Mouse (Mus musculus) embryonic facial prominence, embryonic 13.5 days (tissue): ENCODE measurements around the gene Enah. TPM values are rescaled to one million over a fixed set of nuclear protein-coding genes. Genes with fewer than 3 reads are reported as not detected.

Experiments used
- ATAC-seq: fragments of 200-750 bp; cut with Nextera tagmentation; 2 replicates; pipeline ENCODE4 v1.8.0; 2017; ENCODE audit warnings: low read depth; ENCODE audit not compliant: insufficient number of reproducible peaks, insufficient read depth, low FRiP score, low TSS enrichment
- H3K27ac ChIP-seq: fragments of 300-500 bp; sonication (generic); 2 replicates; pipeline ENCODE4 v1.5.1; 2015; ENCODE audit warnings: moderate library complexity, mild to moderate bottlenecking, inconsistent platforms
- H3K27me3 ChIP-seq: fragments of 300-500 bp; sonication (generic); 2 replicates; pipeline ENCODE4 v1.6.1; 2015; ENCODE audit warnings: mild to moderate bottlenecking, inconsistent platforms
- H3K36me3 ChIP-seq: fragments of 300-500 bp; sonication (generic); 2 replicates; pipeline ENCODE4 v1.6.1; 2015; ENCODE audit warnings: mild to moderate bottlenecking, inconsistent platforms
- H3K4me1 ChIP-seq: fragments of 300-500 bp; sonication (generic); 2 replicates; pipeline ENCODE4 v1.6.1; 2015; ENCODE audit warnings: inconsistent platforms
- H3K4me2 ChIP-seq: fragments of 300-500 bp; sonication (generic); 2 replicates; pipeline ENCODE4 v1.6.1; 2015; ENCODE audit warnings: moderate library complexity, mild to moderate bottlenecking, inconsistent platforms
- H3K4me3 ChIP-seq: fragments of 300-500 bp; sonication (generic); 2 replicates; pipeline ENCODE4 v1.5.1; 2015; ENCODE audit warnings: mild to moderate bottlenecking, inconsistent platforms
- H3K9ac ChIP-seq: fragments of 300-500 bp; sonication (generic); 2 replicates; pipeline ENCODE4 v1.6.1; 2015; ENCODE audit warnings: mild to moderate bottlenecking, inconsistent platforms
- H3K9me3 ChIP-seq: fragments of 300-500 bp; sonication (generic); 2 replicates; pipeline ENCODE4 v1.6.1; 2016; ENCODE audit warnings: inconsistent platforms
- WGBS: fragments of 180-500 bp; shearing (Covaris S2); methylation state at CpG from one replicate; pipeline ENCODE4 v1.1.7; 2015; ENCODE audit warnings: mixed read lengths; 5-methylcytosine and 5-hydroxymethylcytosine counted together
- polyA plus RNA-seq: library from polyadenylated mRNA; unstranded; fragments of >200 nt; fragmentation: Nextera tagmentation; extraction: Ambion mirVana; gene quantifications from 2 replicates; pipeline ENCODE4 v1.2.1, GENCODE M21; 2015

Enah gene
- polyA plus RNA-seq, 1 experiment from 2014 or later: 28.0 TPM

DNA sequence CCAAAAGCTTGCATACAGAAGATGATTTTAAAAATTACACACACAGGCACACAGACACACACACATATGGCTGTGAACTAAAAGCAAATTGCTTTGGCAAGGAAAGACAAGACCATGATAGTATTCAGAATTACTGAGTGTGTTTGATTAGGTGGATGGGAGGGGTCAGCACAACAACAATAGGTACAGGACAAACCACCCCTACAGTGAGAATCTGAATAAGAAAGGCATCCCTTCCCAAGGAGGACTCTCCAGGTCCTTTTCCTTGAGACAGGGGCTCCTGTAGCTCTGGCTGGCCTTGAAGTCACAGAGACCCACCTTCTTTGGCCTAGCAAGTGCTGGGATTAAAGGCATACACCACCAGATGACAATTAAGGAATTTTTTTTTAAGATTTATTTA lies 66.2 kb downstream of the Enah start:
- Histone ChIP-seq H3K9me3 (no peaks in the 10 kb centered on the region), H3K36me3 (peaks cover 14% of the 10 kb centered on the region)
- ATAC-seq: no peak

DNA sequence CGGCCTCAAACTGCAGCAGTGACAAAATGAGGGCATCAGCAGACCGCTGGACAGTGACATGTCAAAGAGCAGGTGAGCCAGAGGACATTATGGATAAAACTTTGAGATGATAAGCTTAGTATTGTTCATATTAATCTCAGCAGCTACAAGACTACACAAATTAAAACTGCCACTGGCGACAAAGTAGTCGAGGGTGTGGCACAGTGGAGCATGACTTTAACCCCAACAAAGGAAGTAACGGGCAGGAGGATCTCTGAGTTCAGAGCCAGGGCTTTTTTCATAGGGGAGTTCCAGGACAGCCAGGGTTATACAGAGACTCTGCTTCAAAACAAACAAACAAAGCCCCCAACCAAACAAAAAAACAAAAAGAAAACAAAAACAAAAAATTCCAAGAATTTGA lies 68.5 kb downstream of the Enah start:
- H3K4me3 ChIP-seq: no peak overlapping the region
- H3K9me3 ChIP-seq: no peaks in the 10 kb centered on the region
- 81% methylated on average over 5 of the region's 5 CpGs for WGBS
- H3K4me2 ChIP-seq: no peak overlapping the region
- no peak overlapping the region for H3K27ac ChIP-seq
- H3K4me1 ChIP-seq: no peaks in the 10 kb centered on the region
- H3K36me3 ChIP-seq: peaks cover 11% of the 10 kb centered on the region
- ATAC-seq: no peak
- H3K9ac ChIP-seq: no peak overlapping the region
- H3K27me3 ChIP-seq: no peaks in the 10 kb centered on the region

More for the DNA sequence above, 66.2 kb downstream of the Enah start:
- Histone ChIP-seq H3K9ac (no peak overlapping the region), H3K27me3 (no peaks in the 10 kb centered on the region), H3K4me2 (no peak overlapping the region), H3K27ac (no peak overlapping the region), H3K4me1 (no peaks in the 10 kb centered on the region), H3K4me3 (no peak overlapping the region)

DNA sequence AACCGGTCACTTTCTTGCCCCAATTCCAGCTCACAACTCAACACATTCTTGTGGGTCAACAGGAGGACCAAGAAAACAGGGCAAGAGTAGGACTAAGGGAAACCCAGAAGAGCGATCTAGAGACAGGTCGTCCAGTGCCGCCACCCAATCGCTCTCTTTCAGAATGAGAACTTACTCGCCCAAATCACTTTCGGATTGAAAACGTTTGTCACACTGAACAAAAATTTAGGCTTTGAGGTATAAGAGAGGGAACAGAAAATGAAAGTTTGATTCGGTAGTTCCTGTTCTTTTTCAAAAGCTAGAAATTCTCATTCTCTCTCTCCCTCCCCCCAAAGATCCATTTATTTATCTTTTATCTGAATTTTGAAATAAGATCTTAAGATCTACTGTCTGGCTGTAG lies 69.1 kb downstream of the Enah start:
- Histone ChIP-seq H3K36me3 (peaks cover 11% of the 10 kb centered on the region), H3K9me3 (no peaks in the 10 kb centered on the region), H3K4me3 (no peak overlapping the region), H3K9ac (no peak overlapping the region), H3K27ac (no peak overlapping the region), H3K4me2 (no peak overlapping the region), H3K4me1 (no peaks in the 10 kb centered on the region), H3K27me3 (no peaks in the 10 kb centered on the region)
- ATAC-seq: no peak
- WGBS: 90% methylated on average over 9 of the region's 9 CpGs

DNA sequence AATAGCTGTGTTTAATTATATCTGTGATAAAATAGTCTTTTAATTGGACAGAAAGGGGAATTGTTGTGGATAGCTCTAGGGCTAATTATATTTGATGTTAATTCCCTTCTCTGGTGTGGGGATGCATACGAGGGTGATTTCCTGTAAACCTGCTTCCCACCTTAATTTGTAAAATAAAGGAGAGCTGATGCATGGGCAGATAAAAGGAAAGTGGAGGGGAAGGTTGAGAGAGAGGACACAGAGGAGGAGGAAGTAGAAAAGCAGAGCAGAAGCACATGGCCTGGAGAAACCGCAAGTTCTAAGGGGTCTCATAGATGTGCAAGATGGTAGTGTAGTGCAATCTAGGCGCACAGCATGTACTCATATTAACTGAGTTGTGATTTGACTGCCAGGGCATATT lies 71.6 kb downstream of the Enah start:
- Histone ChIP-seq H3K27me3 (no peaks in the 10 kb centered on the region), H3K27ac (no peak overlapping the region), H3K9me3 (no peaks in the 10 kb centered on the region), H3K4me2 (no peak overlapping the region), H3K36me3 (peaks cover 11% of the 10 kb centered on the region), H3K9ac (no peak overlapping the region), H3K4me1 (no peaks in the 10 kb centered on the region), H3K4me3 (no peak overlapping the region)
- 84% methylated on average over 3 of the region's 3 CpGs for WGBS
- no peak for ATAC-seq

DNA sequence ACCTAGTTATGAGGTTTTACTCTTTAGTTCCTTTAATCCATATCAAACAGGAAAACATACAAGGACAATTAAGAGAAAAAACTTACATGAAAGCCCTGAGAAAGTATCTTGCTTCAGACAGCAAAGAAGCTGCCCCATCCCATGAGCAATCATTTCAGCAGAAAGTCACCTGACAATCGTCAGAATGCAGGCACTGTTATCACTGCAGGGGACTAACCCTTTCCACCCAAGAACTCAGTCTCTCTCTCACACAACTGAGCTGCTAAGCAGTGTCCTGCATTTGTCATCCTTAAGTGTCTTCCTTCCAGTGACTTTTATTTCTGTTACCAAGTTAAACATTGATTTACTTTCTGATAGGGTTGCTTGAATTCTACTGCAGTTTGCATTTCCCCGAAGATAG lies 82.7 kb downstream of the Enah start:
- Histone ChIP-seq H3K4me1 (peaks cover 3% of the 10 kb centered on the region; the same call in 1 of the 2 replicates), H3K9me3 (no peaks in the 10 kb centered on the region), H3K36me3 (no peaks in the 10 kb centered on the region), H3K4me2 (no peak overlapping the region), H3K27ac (no peak overlapping the region), H3K9ac (no peak overlapping the region), H3K27me3 (no peaks in the 10 kb centered on the region), H3K4me3 (no peak overlapping the region)
- ATAC-seq: no peak
- WGBS: 53% methylated on average over 2 of the region's 2 CpGs

DNA sequence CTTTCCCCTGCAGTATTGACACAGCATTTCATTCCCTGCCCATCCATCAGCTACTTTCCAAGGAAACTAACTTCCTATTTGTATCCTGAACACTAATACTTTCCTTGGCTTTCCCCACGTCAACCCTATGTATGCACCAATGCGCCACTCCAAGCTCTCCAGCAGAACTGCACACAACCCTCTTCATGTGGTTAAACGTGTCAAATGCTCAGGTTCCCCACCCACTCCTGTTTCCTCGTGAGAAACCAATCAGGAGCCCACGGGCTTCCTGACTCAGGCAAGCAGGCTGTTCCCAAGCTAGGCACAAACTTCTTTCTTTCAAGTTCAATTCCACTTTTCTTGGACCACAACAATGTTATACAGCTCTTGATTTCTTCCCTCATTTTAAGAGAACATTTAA lies 91.4 kb downstream of the Enah start:
- H3K36me3 ChIP-seq: peaks cover 23% of the 10 kb centered on the region
- 67% methylated on average over 5 of the region's 5 CpGs for WGBS
- no peaks in the 10 kb centered on the region for H3K27me3 ChIP-seq
- no peak overlapping the region for H3K4me3 ChIP-seq
- no peaks in the 10 kb centered on the region for H3K4me1 ChIP-seq
- ATAC-seq: no peak
- no peak overlapping the region for H3K27ac ChIP-seq
- no peak overlapping the region for H3K4me2 ChIP-seq
- H3K9me3 ChIP-seq: no peaks in the 10 kb centered on the region
- H3K9ac ChIP-seq: no peak overlapping the region

DNA sequence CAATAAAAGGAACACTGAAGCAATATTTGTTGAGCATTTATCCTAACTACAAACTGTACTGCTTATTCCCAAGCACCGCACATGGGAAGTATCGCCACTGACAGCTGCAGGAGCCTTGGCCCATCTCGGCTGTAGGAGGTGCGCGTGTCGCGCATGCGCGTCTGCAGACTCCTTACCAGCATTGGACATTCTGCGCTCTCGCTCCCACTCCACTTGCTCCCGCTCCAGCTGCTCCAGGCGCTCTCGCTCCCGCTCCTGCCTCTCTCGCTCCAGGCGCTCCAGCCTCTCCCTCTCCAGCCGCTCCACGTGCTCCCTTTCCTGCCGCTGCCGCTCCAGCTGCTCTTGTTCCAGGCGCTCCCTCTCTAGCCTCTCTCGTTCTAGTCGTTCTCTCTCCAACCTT lies 96.4 kb downstream of the Enah start:
- no peak for ATAC-seq
- Histone ChIP-seq H3K36me3 (peaks cover 25% of the 10 kb centered on the region), H3K4me1 (no peaks in the 10 kb centered on the region), H3K4me3 (no peak overlapping the region), H3K9ac (no peak overlapping the region), H3K27ac (no peak overlapping the region), H3K9me3 (no peaks in the 10 kb centered on the region), H3K27me3 (no peaks in the 10 kb centered on the region), H3K4me2 (no peak overlapping the region)
- 80% methylated on average over 24 of the region's 24 CpGs for WGBS

DNA sequence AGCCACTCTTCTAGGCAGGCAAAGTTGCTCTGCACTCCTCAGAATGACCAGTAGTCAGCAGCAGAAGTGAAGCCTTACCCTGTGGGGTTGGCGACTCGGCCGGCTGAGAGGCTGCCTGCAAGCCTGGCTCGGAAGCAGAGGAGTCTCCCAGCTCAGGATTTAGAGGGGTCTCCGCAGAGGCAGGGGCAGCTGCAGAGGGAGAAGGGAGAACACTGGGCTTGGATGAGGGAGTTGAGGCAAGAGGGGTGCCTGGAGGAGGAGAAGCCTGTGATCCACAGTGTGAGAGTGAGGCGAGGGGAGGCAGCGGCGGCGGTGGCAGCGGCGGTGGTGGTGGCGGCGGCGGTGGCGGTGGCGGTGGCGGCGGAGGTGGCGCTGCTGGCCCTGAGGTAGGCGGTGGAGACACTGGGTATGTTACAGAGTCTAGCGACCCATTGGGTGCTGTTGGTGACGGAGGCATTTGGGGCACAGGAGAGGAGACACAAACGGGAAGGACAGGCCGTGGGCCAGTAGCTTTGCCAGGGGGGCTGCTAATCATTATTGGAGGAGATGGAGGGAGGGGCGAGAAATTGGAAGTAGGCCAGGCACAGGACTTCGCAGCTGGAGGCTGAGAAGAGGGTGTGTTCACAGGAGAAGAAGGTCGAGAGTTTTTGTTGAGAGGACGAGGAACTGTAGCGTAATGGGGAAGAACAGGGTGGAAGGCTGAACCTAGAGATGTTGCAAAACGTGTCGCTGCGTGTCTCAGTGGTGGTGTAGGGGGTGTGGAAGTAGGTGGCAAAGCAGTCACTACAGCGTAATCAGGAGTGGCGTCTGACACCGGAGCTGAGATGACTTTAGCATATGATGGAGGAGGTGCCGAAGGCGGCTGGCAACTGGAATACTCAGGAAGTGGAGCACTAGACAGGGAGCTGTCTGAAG lies 98.0 kb downstream of the Enah start:
- Histone ChIP-seq H3K27me3 (no peaks in the 10 kb centered on the region), H3K36me3 (peaks cover 34% of the 10 kb centered on the region), H3K4me2 (no peak overlapping the region), H3K4me3 (no peak overlapping the region), H3K9ac (no peak overlapping the region), H3K9me3 (no peaks in the 10 kb centered on the region), H3K27ac (no peak overlapping the region), H3K4me1 (no peaks in the 10 kb centered on the region)
- WGBS: 82% methylated on average over 29 of the region's 37 CpGs
- no peak for ATAC-seq

DNA sequence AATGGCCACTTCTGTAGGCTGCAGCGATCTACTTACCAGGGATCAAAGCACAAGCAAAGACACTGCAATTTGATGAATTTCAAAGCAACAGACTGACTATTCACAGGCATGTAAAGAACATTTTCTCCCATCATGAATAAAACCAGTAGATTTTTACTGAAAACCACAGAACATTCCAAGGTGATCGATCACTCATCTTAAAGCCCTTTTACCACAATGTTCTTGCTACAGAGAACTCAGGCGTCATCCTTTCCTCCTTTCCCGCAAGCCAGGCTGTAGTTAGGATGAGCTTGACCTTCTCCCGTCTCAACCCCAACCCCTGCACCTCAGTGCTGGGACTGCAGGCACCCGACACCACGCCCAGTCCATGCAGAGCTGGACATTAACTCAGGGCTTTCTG lies 107.9 kb downstream of the Enah start:
- Histone ChIP-seq H3K4me1 (no peaks in the 10 kb centered on the region), H3K4me2 (no peak overlapping the region), H3K9me3 (no peaks in the 10 kb centered on the region), H3K9ac (no peak overlapping the region), H3K36me3 (peaks cover 41% of the 10 kb centered on the region), H3K27me3 (no peaks in the 10 kb centered on the region), H3K4me3 (no peak overlapping the region), H3K27ac (no peak overlapping the region)
- ATAC-seq: no peak
- 90% methylated on average over 7 of the region's 7 CpGs for WGBS

DNA sequence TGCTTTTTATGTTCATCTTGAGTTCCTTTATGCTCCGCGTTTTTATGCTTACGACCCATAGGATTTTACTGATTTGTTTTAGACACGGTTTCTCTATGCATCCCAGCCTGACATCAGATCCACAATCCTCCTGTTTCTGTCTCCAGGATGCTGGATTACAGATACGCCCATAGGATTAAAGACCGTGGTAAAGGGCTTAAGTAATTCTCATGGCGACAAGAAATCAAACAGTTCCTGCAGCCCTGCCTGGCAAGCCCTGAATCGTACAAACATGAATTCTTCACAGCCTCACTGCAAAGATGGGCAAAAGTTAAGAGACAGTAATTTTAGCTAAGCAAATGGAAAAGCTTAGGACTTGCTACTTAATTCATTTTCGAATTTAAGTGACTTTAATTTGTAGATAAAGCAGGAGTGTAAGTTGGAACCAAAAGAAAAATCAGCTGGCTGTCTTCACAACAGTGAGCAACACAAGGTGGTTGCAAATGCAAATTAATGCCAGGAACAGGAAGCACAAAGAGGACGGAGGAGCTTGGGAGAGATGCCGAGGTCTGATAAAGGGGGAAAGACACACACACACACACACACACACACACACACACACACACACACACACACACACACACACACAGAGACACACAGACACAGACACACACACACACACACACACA lies 118.0 kb downstream of the Enah start:
- WGBS: 59% methylated on average over 11 of the region's 11 CpGs
- no peaks in the 10 kb centered on the region for H3K9me3 ChIP-seq
- no peaks in the 10 kb centered on the region for H3K27me3 ChIP-seq
- H3K27ac ChIP-seq: 0 out of 2 replicates have a peak overlapping the region, but pooled peaks have one; percentile 11
- peaks cover 4% of the 10 kb centered on the region; the same call in 1 of the 2 replicates for H3K4me1 ChIP-seq
- peaks cover 33% of the 10 kb centered on the region for H3K36me3 ChIP-seq
- ATAC-seq: no peak
- no peak overlapping the region for H3K4me2 ChIP-seq
- H3K4me3 ChIP-seq: no peak overlapping the region
- H3K9ac ChIP-seq: no peak overlapping the region

DNA sequence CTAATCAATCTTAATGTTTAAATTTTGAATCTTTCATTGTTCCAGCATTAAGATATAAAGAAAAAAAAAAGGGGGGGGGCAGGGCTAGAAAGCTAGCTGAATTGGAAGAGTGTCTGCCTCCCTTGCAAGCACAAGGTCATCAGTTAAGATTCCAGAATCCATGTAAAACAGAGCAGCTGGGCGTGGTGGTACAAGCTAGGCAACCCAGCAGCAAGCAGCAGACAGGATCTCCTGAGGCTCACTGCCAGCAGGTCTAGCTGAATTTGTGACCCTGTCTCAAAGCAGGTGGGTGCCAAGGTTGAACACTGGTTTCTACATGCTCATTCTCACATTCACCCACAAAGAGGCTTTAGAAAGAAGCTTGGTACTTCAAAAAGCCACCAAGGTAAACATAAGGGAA lies 118.9 kb downstream of the Enah start:
- Histone ChIP-seq H3K4me2 (no peak overlapping the region), H3K9me3 (no peaks in the 10 kb centered on the region), H3K27me3 (no peaks in the 10 kb centered on the region), H3K36me3 (peaks cover 24% of the 10 kb centered on the region), H3K9ac (no peak overlapping the region), H3K27ac (no peak overlapping the region), H3K4me1 (peaks cover 4% of the 10 kb centered on the region; the same call in 1 of the 2 replicates), H3K4me3 (no peak overlapping the region)
- ATAC-seq: no peak
- WGBS: 94% methylated on average over 1 of the region's 1 CpGs

DNA sequence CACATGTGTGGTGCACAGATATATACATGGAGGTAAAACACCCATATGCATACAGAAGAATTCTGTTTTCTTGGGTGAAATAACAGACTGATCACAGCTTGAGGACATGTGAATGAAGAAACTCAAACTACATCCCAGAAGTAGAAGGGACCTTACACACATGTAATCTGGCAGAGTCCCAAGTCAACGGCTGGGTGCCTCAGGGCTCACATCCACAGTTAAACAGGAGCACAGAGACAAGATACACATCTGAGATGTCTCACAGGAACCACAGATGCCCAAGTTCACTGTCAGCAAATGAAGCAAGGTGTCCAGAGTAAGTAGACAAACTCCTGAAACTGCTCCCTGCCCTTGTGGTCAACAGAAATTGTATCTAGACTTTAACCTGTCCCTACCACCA lies 120.8 kb downstream of the Enah start:
- Histone ChIP-seq H3K4me1 (peaks cover 4% of the 10 kb centered on the region; the same call in 1 of the 2 replicates), H3K36me3 (peaks cover 14% of the 10 kb centered on the region), H3K4me2 (no peak overlapping the region), H3K9ac (no peak overlapping the region), H3K9me3 (no peaks in the 10 kb centered on the region), H3K4me3 (no peak overlapping the region), H3K27me3 (no peaks in the 10 kb centered on the region), H3K27ac (no peak overlapping the region)
- ATAC-seq: no peak
- 59% methylated on average over 1 of the region's 1 CpGs for WGBS
